Mouse (Mus musculus): Measurements from ENCODE around the gene Slc38a9. TPM values are rescaled to one million over a fixed set of nuclear protein-coding genes. Genes with fewer than 3 reads are reported as not detected.

Gene Slc38a9
- total and polyA plus RNA-seq, 2 experiments from 2014 or later = 7.6 to 10.7 TPM

DNA sequence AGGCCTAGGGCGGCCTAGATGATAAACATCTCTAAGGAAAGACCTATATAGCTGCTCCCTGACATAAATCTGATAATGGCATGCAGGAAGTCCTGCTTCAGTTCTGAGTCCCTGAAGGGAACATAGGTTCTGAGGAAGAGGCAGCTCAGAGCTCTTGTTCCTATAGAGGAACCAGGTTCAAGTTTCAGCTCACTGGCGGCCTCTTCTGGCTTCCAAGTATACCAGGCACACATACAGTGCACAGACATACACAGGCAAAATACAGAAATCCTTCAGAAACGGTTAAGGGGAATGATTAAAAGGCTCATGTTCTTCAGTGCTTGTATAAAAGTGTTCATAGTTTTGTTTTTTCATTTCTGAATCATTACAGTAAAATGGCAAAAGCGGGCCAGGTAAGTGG is 17.6 kb downstream of the Slc38a9 start:
- ATAC-seq (ENCODE audit: insufficient read depth, low read depth) (no peak), DNase-seq (ENCODE audit: low spot score) (no peak)
- no peak; the same call in 1 of the 2 replicates for TF ChIP-seq CTCF (IDR thresholded peaks at IDR 0.05; ENCODE audit: low read depth)
- no peak for TF ChIP-seq EP300 (IDR thresholded peaks at IDR 0.05; ENCODE audit: low read depth)
- WGBS = 86% methylated on average over 4 of the region's 4 CpGs
- 0 out of 2 replicates have a peak, but pooled peaks cover 3% of the 10 kb centered on the region for H3K4me1 ChIP-seq (ENCODE audit: control insufficient read depth, insufficient read depth)
- no peak overlapping the region for H3K4me3 ChIP-seq (ENCODE audit: low read depth, low read length)
- peaks cover 3% of the 10 kb centered on the region; the same call in 1 of the 2 replicates for H3K36me3 ChIP-seq (replicated peaks; ENCODE audit: control insufficient read depth, insufficient read depth, low read length)
- no peak overlapping the region for H3K4me2 ChIP-seq (ENCODE audit: low read depth, low read length)
- no peaks in the 10 kb centered on the region for H3K9me3 ChIP-seq (replicated peaks; ENCODE audit: control insufficient read depth, low read length)
- H3K27me3 ChIP-seq (ENCODE audit: control insufficient read depth, insufficient read depth, low read length) = no peaks in the 10 kb centered on the region
- H3K9ac ChIP-seq (replicated peaks; ENCODE audit: low read depth, low read length) = no peak overlapping the region
- no peak overlapping the region for H3K27ac ChIP-seq (ENCODE audit: low read depth)

DNA sequence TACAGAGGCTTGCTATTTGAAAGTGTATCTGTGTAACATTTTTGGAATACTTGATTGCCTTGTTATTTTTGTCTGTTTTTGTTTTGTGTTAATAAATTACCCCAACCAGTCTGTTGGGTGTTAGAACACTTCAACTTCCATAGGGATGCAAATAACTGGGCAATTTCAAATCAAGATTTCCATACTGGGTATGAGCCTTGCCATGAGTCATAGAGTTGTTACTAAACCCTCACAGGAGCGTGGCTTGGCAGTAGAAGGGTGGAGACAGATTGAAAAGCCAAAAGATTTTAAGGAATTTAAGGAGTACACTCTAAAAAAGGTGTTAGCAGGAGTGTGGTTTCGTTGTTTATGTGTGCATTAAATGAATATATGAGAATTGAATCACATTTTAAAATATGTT is 22.8 kb downstream of the Slc38a9 start:
- DNase-seq (ENCODE audit: low spot score) (no peak), ATAC-seq (ENCODE audit: insufficient read depth, low read depth) (no peak)
- H3K9ac ChIP-seq (replicated peaks; ENCODE audit: low read depth, low read length) = no peak overlapping the region
- 65% methylated on average over 2 of the region's 2 CpGs for WGBS
- no peak overlapping the region for H3K4me3 ChIP-seq (ENCODE audit: low read depth, low read length)
- no peaks in the 10 kb centered on the region for H3K27me3 ChIP-seq (ENCODE audit: control insufficient read depth, insufficient read depth, low read length)
- no peak for TF ChIP-seq EP300 (IDR thresholded peaks at IDR 0.05; ENCODE audit: low read depth)
- TF ChIP-seq CTCF (IDR thresholded peaks at IDR 0.05; ENCODE audit: low read depth) = no peak
- no peak overlapping the region for H3K27ac ChIP-seq (ENCODE audit: low read depth)
- 0 out of 2 replicates have a peak, but pooled peaks cover 10% of the 10 kb centered on the region for H3K4me1 ChIP-seq (ENCODE audit: control insufficient read depth, insufficient read depth)
- H3K4me2 ChIP-seq (ENCODE audit: low read depth, low read length) = no peak overlapping the region
- H3K36me3 ChIP-seq (replicated peaks; ENCODE audit: control insufficient read depth, insufficient read depth, low read length) = no peaks in the 10 kb centered on the region
- no peaks in the 10 kb centered on the region for H3K9me3 ChIP-seq (replicated peaks; ENCODE audit: control insufficient read depth, low read length)

DNA sequence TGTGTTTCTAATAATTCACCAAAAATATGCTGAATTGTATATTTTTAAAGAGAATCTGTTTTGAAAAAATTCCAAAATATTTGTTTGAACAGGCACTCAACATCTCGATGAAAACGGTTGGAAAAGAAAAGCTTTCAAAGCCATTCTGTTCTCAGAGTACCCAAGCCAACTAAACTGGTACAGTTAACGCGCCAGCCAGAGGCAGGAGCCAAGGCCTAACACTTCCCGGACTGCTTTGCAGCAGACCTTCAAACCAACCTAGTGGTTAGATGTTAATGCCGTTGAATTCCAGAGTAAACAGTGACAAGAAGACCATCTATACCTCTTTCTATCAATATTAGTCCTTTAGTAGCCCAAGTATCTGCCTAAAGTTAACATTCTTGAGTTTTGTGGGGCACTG is 23.4 kb downstream of the Slc38a9 start:
- 79% methylated on average over 6 of the region's 6 CpGs for WGBS
- H3K9me3 ChIP-seq (replicated peaks; ENCODE audit: control insufficient read depth, low read length) = no peaks in the 10 kb centered on the region
- H3K27ac ChIP-seq (ENCODE audit: low read depth) = no peak overlapping the region

DNA sequence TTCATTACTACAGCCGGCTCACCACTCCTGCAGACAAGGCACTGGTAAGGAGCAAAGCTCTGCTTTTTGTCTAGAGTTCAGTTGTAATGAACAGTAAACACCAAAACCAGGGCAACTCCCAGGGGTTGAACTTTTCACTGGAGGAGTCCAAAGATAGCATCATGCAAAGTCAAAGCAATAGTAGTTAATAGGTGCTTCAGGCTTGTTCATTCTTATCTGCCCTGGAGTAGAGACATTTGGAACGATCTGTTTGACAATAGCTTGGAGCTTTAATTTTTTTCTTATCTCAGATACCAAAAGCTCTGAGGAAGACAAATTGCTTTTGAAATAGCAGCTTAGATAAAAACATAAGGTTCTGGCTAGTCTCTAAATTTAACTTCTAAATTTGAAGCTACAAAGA is 25.6 kb downstream of the Slc38a9 start:
- DNase-seq (ENCODE audit: low spot score) (no peak), ATAC-seq (ENCODE audit: insufficient read depth, low read depth) (no peak)
- H3K4me3 ChIP-seq (ENCODE audit: low read depth, low read length) = no peak overlapping the region
- H3K9ac ChIP-seq (replicated peaks; ENCODE audit: low read depth, low read length) = no peak overlapping the region
- no peaks in the 10 kb centered on the region for H3K27me3 ChIP-seq (ENCODE audit: control insufficient read depth, insufficient read depth, low read length)
- H3K27ac ChIP-seq (ENCODE audit: low read depth) = no peak overlapping the region
- no peaks in the 10 kb centered on the region for H3K9me3 ChIP-seq (replicated peaks; ENCODE audit: control insufficient read depth, low read length)
- TF ChIP-seq CTCF (IDR thresholded peaks at IDR 0.05; ENCODE audit: low read depth) (no peak), EP300 (IDR thresholded peaks at IDR 0.05; ENCODE audit: low read depth) (no peak)
- 28% methylated on average over 2 of the region's 2 CpGs for WGBS
- H3K4me1 ChIP-seq (ENCODE audit: control insufficient read depth, insufficient read depth) = 0 out of 2 replicates have a peak, but pooled peaks cover 10% of the 10 kb centered on the region
- H3K36me3 ChIP-seq (replicated peaks; ENCODE audit: control insufficient read depth, insufficient read depth, low read length) = 0 out of 2 replicates have a peak, but pooled peaks cover 2% of the 10 kb centered on the region
- H3K4me2 ChIP-seq (ENCODE audit: low read depth, low read length) = no peak overlapping the region

More for the DNA sequence above, 23.4 kb downstream of the Slc38a9 start:
- Histone ChIP-seq H3K4me1 (ENCODE audit: control insufficient read depth, insufficient read depth) (0 out of 2 replicates have a peak, but pooled peaks cover 10% of the 10 kb centered on the region), H3K4me3 (ENCODE audit: low read depth, low read length) (no peak overlapping the region), H3K27me3 (ENCODE audit: control insufficient read depth, insufficient read depth, low read length) (no peaks in the 10 kb centered on the region), H3K36me3 (replicated peaks; ENCODE audit: control insufficient read depth, insufficient read depth, low read length) (no peaks in the 10 kb centered on the region), H3K9ac (replicated peaks; ENCODE audit: low read depth, low read length) (no peak overlapping the region), H3K4me2 (ENCODE audit: low read depth, low read length) (no peak overlapping the region)
- TF ChIP-seq CTCF (IDR thresholded peaks at IDR 0.05; ENCODE audit: low read depth) (no peak), EP300 (IDR thresholded peaks at IDR 0.05; ENCODE audit: low read depth) (no peak)
- DNase-seq (ENCODE audit: low spot score) (no peak), ATAC-seq (ENCODE audit: insufficient read depth, low read depth) (no peak)

DNA sequence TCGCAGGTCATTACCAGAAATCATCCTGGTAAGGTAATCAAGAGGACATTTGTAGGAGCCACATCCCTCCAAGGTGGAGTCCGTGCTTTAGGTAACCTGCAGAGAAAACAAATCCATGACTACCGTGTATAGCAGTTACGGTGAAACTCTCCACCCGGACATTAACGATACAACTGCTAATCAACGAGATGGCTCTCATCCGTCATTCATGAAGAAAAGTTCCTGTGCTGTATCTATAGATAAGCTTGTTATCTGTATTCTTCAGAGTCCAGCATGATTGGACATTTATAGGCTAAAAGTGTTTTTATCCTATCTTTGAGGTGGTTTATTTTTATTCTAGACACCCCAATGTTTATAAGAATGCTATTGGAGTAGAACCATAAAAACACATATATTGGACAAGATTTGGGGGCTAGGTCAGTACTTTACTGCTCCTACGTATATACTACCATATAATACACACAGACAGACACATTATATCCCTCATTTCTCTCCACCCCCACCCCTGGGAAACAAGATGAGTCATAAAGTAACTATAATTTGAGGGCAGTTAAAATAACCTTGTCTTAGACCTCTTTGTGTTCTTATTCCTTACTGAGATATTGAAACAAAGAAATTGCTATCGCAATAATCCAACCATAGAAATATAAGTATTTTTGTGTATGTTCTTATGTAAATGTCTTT is 32.5 kb downstream of the Slc38a9 start:
- no peak for ATAC-seq (ENCODE audit: insufficient read depth, low read depth)

More for the DNA sequence above, 32.5 kb downstream of the Slc38a9 start:
- Histone ChIP-seq H3K36me3 (replicated peaks; ENCODE audit: control insufficient read depth, insufficient read depth, low read length) (0 out of 2 replicates have a peak, but pooled peaks cover 2% of the 10 kb centered on the region), H3K4me2 (ENCODE audit: low read depth, low read length) (no peak overlapping the region), H3K4me1 (ENCODE audit: control insufficient read depth, insufficient read depth) (peaks cover under 1% of the 10 kb centered on the region; the same call in 1 of the 2 replicates), H3K27ac (ENCODE audit: low read depth) (no peak overlapping the region), H3K9me3 (replicated peaks; ENCODE audit: control insufficient read depth, low read length) (no peaks in the 10 kb centered on the region), H3K9ac (replicated peaks; ENCODE audit: low read depth, low read length) (no peak overlapping the region), H3K4me3 (ENCODE audit: low read depth, low read length) (no peak overlapping the region), H3K27me3 (ENCODE audit: control insufficient read depth, insufficient read depth, low read length) (no peaks in the 10 kb centered on the region)
- no peak for TF ChIP-seq EP300 (IDR thresholded peaks at IDR 0.05; ENCODE audit: low read depth)
- WGBS = 84% methylated on average over 10 of the region's 10 CpGs
- no peak for DNase-seq (ENCODE audit: low spot score)
